Comparison of ENCODE assay signal across 19 mouse cellular contexts in the genomic region with DNA sequence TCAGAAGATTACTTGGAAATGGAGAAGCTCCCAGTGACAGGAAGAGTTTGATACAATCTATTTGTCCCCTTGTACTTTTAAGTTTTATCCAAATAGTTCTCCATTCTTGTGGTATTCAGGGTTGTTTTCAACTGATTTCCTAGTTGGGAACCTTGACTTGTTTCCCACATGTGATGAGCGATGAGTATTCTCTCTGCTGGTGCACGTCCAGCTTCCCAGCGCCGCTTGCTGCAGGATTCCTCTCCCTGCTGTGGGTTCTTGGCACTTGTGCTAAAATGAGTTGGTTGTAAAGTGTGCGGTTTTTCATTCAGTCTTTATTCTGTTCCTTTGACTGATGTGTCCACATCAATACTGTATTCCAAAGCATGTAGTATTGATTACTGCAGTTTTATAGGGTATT.
DNase-seq lines count a peak whose midpoint lies in the region; ATAC-seq and TF ChIP-seq lines count a peak whose summit lies in the region.
"Had no signal": no experiment of that assay in that cellular context is flagged by ENCODE, and none has a peak within 500 bp of the region (broad histone marks: within the 10 kb centered on the region; RNA-seq: fewer than 3 reads in every experiment).

No protein-coding gene starts in this region.

- no peak for TF ChIP-seq CTCF in gastrocnemius, adult 2 months (IDR thresholded peaks at IDR 0.05)

- peak; percentile 5 for DNase-seq in adrenal gland, adult 8-10 months
- DNase-seq in adrenal gland, postnatal 4 days (ENCODE audit: low spot score in 2 of 2), result no peak
- DNase-seq in cerebellum, postnatal 10 days, result peak; percentile 36 to 59
- DNase-seq in gastrocnemius, adult 2 months, result peak; percentile 26
- no peak for DNase-seq in gastrocnemius, adult 18-20 months (ENCODE audit: low spot score)
- peak; percentile 9 to 63 for DNase-seq in adrenal gland, postnatal 36 days
- DNase-seq in left cerebral cortex, postnatal 10 days (ENCODE audit: extremely low spot score in 1 of 2, low spot score in 2 of 2), result no peak
- DNase-seq: forebrain, postnatal 0 days; heart, postnatal 14 days; kidney, adult 18-20 months; kidney, postnatal 10 days had no signal

- H3K4me3 ChIP-seq in gastrocnemius, adult 2 months, result no peak overlapping the region
- H3K4me3 ChIP-seq: embryonic facial prominence, embryonic 10.5 days; forebrain, embryonic 13.5 days; heart, adult 2 months; heart, embryonic 15.5 days; hindbrain, embryonic 10.5 days; intestine, embryonic 15.5 days had no signal

- peak overlapping the region; percentile 46; the same call in 1 of the 2 replicates for H3K27ac ChIP-seq in gastrocnemius, adult 2 months
- H3K27ac ChIP-seq: embryonic facial prominence, embryonic 10.5 days; forebrain, embryonic 13.5 days; heart, adult 2 months; heart, embryonic 15.5 days; hindbrain, embryonic 10.5 days; hindbrain, embryonic 14.5 days; intestine, embryonic 15.5 days had no signal

- intact Hi-C loops in gastrocnemius, adult 2 months (cut with DNase I), result no loop called here
- intact Hi-C loops in left cerebral cortex, postnatal 10 days (cut with DNase I), result no loop called here

- ATAC-seq in cerebellum, adult (ENCODE audit: insufficient number of reproducible peaks, low FRiP score, low TSS enrichment), result no peak
- ATAC-seq: forebrain, embryonic 13.5 days; forebrain, postnatal 0 days; intestine, embryonic 15.5 days had no signal

Comparison
In these comparisons a context has a peak if more than half of its experiments do, and no peak if none do; other contexts are left out.
1. DNase-seq: peak in adrenal gland, adult 8-10 months (single experiment), cerebellum, postnatal 10 days (2 of 2), gastrocnemius, adult 2 months (single experiment) and adrenal gland, postnatal 36 days (2 of 2); none in adrenal gland, postnatal 4 days (0 of 2), gastrocnemius, adult 18-20 months (single experiment) and left cerebral cortex, postnatal 10 days (0 of 2).